Mouse (Mus musculus): ENCODE data around the gene Pde4a.
A peak's percentile ranks its signal among the peaks of the same experiment; 100 is the strongest.

The Pde4a gene

DNA sequence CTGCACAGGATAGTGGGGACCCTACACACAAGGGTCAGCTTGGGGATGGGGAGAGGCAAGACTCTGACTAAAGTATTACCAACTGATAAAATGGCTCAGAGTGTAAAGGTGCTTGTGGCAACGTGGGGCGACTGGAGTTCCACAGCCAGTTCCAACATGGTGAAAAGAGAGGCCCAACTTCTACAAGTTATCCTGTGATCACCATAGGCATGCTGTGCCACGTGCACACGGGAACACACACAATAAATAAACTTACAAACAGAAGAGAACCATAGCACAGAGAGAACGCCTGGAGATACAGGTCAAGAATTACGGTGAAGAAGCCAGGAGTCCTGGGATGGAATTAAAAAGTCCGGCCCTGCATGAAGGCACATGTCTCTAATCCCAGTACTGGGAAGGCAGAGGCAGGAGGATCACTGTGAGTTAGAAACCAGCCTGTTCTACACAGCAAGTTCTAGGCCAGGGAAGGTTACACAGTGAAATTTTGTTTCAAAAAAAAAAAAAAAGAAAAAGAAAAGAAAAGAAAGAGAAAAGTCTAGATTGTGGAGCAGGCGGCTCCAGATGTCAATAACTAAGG is 16.3 kb upstream of the Pde4a start:
- no peak for DNase-seq (ENCODE audit: low spot score)

DNA sequence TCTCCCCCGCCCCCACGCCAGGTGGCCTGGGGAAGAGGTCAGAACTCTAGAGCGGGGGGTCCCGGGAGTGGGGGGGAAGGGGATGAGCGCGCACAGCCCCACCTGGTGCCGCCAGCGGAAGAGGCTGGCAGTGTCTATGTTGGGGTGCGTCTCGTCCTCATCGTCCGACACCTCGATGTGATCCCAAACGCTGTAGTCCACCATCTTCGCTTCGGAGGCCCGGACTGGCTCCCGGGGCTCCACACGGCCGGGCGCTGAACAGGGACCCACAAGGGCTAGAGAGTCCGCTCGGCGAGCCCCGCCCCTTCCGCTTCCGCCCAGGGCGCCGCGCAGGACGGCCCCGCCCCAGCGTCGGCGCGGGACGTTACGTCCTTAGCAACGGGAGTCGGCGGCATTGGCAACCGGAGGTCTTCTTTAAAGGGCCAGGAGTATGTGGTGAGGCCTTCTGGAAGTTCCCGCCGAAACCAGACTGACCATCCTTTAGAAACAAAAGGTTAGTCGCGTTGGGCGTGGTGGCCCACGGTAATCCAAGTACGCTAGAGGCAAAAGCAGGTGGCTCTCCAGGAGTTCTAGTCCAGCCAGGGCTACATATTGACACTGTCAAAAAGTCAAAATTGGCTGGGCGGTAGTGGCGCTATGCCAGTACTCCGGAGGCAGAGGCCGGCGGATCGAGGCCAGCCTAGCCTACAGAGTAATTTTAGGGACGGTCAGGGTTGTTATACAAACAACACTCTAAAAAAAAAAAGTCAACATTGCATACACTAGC is 15.7 kb upstream of the Pde4a start, which contains the start of gene Cdc37:
Gene Cdc37 (minus strand): TSS at position 329 of the 766 bp plus-strand sequence.
- peak; percentile 83 for DNase-seq (ENCODE audit: low spot score)

DNA sequence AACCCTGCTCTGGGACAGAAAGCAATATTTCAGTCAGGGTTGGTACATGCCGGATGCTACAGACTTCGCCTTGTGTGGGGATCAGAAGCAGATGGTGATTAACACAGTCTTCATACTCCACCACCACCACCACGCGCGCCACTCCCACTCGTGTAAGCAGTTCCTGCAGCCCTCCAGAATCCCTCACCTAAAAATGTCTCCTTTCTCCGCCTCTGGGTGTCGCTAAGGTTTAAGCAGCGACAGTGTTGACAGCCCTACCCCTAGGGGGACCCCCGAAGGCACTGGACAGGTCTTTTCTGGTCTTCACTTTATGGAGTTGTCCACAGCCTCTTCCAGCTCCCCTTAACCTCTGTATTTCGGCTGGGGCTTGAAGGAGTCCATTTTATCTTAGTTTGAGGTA is 12.8 kb upstream of the Pde4a start:
- no peak for DNase-seq (ENCODE audit: low spot score)

DNA sequence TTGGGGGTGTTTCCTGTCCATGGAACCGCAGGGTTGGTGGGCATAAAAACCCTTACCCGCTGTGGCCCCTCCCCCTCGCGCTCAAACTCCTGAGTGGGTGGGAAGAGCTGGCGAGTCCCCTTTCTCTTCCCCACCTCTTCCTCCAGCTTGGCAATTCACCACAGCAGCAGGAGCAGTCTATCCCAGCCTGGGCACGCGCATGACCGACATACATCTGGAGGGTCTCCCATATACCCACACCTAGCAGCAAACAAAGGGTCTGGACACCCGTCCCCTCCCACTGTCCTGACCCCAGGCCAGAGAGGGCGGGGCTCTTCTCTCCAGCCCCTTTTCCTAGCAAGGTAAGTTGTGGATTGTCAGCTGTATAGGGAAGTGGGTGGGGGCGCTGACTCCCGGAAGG is 12.2 kb upstream of the Pde4a start:
- DNase-seq (ENCODE audit: low spot score), result no peak

DNA sequence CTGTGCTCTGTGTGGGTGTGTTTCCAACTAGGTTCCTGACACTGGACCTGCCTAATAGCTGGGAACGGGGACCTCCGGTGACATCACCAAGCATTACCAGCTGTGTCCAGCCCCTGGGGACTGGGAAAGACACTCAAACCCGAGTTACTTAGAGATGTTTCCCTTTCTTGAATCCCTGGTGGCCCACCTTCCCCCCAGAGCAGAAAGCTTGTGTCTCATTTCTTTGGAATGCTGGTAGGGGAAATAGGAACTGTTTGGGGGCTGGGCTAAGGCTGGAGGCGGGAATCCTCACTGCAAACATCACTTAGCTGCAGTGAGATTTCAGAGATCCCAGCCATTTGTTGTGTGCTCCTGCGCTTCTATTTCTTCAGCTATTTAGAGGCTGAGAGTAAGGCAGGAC is 11.7 kb upstream of the Pde4a start:
- no peak for DNase-seq (ENCODE audit: low spot score)

- no peak for DNase-seq (ENCODE audit: low spot score)
Observed at GRCm38 (mm10) chr9:21154787-21155186, 10.7 kb upstream of the Pde4a start.

- DNase-seq (ENCODE audit: low spot score), result peak; percentile 88
Observed at GRCm38 (mm10) chr9:21161209-21161909, 4.2 kb upstream of the Pde4a start.

DNA sequence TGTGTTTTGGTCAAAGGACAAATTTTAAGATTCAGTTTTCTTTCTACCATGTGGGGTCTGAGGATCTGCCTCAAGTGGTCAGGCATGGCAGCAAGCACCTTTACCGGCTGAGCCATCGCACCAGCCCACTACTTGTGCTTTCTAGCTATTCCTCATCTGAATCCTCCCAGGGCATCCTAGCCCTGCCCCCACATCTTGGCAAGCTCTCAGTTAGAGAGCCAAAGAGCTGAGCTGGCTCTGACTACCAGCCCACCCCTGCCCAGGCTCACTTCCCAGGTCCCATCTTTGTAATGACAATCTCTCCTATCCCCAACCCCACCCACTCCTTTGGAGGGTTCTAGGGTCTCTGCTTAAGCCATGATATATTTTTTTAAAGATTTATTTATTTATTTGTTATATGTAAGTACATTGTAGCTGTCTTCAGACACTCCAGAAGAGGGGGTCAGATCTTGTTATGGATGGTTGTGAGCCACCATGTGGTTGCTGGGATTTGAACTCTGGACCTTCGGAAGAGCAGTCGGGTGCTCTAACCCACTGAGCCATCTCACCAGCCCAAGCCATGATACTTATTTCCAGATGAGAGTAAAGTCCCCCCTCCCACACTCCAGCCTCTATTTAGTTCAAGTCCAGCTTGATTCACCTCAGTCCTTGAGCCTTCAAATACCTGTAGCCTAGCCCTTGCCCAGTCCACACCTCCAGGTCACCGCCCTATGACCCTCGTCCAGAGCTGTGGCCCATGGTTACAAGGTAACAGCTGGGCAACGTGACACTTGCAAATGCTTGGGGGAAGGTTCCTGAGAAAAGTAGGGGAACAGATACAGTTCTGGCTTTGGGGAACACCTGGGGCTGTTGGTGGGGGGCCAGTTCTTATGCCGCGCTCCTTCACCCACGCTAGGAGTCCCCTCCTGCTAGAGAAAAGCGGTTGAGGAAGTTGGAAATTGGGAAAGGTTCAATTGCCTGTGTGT is 2.1 kb upstream of the Pde4a start:
- DNase-seq (ENCODE audit: low spot score), result no peak

- no peak for DNase-seq (ENCODE audit: low spot score)
Observed at GRCm38 (mm10) chr9:21164072-21164471, 1.4 kb upstream of the Pde4a start.

- DNase-seq (ENCODE audit: low spot score), result no peak
Observed at GRCm38 (mm10) chr9:21165952-21166451, 488 bp downstream of the Pde4a start.

DNA sequence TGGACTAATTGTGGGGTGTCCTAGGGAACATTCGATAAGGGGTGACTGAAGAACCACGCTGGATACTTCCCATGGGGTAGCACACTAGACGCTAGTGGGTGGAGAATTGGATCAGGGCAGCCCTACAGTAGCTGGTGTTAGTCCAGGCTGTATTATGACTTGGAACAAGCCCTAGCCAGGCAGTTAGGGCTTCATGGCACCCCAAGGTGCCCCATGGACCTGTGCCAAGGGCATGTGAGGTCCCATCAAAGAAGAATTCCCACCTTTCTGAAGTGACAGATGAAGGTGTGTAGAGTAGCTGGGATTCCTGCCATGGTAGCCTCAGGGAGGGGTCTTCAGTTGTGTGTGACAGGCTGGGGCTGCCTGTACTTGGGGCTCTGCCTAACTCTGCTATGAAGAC is 1.0 kb downstream of the Pde4a start:
- no peak for DNase-seq (ENCODE audit: low spot score)

- no peak for DNase-seq (ENCODE audit: low spot score)
Observed at GRCm38 (mm10) chr9:21167140-21168097, 1.9 kb downstream of the Pde4a start.

GRCm38 (mm10) chr9:21168161-21169123 is 2.9 kb downstream of the Pde4a start:
- no peak for DNase-seq (ENCODE audit: low spot score)

DNA sequence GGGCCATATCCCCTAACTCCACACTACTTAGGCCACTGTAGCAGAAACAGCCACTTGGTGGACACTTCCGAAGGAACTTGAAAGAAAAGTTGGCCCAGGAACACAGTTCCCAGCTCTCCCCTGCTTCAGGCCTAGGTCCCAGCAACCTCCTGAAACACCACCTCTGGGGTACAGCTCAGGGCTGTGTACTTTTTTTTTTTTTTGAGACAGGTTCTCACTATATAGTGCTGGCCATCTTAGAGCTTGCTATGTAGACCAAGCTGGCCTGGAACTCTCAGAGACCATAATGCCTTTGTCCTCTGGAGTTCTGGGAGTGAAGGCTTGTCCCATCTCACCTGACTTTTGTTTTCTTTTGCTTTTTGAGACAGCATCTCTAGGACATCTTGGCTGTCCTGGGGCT is 3.6 kb downstream of the Pde4a start:
- DNase-seq (ENCODE audit: low spot score), result no peak

DNA sequence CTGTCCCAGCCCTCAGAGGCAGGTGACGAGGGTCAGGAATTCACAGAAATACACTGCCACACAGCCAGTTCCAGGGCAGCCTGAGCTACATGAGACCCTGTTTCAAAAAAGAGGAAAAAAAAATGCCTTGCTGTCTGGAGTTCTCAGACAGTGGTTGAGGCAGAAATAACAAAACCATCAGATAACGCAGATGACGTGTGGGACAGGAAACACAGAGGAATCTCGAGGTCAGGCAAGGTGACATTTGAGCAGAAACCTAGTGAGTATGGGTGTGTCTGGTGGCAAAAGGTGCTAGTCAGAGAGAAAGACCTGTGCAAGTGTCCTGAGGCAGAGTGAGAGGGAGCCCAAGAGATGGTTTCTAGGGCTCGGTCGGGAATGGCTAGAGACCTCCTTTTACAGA is 6.8 kb downstream of the Pde4a start:
- no peak for DNase-seq (ENCODE audit: low spot score)

DNA sequence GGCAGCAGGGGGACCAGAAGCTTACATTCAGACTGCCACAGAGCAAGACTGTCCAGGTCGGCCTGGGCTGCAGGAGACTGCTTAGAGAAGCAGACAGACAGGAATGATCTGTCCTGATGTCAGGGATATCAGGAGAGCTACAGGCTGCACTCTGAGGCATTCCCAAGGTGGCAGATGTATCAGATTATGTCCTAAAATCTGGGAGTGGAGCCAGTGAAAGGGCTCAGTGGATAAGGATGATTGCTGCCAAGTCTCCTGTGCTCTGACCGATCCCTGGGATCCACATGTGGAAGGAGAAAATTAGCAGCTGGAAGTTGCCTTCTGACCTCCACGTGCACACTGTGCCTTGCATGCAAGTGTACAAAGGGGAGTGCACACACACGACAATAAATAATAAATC is 14.9 kb downstream of the Pde4a start:
- DNase-seq (ENCODE audit: low spot score), result no peak

DNA sequence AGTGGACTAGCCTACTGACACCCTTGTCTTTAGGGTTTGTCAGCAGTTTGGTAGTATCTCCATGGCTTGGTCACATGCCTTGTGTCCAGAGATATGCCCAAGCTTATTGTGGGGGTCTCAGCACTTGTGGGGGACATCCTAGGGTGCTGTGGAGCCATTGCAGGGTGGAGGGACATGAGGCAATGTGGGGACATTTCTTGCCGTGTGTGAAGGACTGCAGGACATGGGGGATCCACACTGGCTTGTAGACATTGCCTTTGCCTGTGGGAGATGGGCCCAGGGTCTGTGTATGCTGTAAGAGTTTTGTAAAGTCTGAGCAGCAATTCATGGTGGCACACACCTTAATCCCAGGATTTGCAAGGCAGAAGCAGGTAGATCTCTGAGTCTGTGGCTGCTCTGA is 15.3 kb downstream of the Pde4a start:
- DNase-seq (ENCODE audit: low spot score), result no peak

DNA sequence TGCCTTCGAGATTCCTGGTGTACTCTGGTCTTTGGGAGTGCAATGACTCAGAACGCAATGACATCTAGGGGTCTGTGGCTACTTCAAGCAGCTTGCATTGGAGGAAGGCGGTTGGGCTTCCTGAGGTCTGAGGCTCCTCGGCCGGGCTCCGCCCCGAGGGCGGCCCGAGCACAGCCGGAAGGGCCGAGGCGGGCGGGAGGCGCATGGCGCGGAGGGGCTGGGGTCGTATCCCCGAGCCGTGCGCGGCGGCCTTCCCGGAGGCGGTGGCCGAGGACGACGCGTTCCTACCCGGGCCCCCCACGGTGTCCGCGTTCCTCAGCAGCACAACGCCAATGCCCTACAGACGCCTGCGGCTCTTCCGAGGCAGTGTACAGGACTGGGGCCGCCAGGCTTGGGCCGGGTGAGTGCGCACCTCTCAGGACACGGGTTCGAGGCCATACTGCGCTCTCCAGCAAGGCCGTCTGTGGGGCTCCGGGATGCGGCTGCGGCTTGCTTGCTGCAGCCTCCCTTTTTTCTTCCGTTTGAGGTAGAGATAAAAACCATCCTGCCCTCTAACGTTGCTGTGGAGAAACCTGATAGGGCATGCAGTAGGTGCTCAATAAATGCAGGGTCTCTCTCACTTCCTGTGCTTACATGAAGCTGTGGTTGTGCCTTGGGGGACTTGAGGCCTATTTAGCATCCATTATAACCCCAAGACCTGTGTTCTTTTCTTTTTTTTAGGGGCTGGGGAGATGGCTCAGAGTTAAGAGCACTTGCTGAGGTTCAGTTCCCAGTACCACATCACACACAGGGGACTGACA is 16.1 kb downstream of the Pde4a start:
- DNase-seq (ENCODE audit: low spot score), result no peak

GRCm38 (mm10) chr9:21183421-21183820 is 17.9 kb downstream of the Pde4a start:
- no peak for DNase-seq (ENCODE audit: low spot score)
